Mouse (Mus musculus): ENCODE results near the gene Gm37240.

GRCm38 (mm10) chr3:84581696-84582022, 1305.7 kb downstream of the Gm37240 start:
- no peak for TF ChIP-seq CTCF (IDR thresholded peaks at IDR 0.05; ENCODE audit: low read depth)
- no peak for TF ChIP-seq EP300 (optimal IDR thresholded peaks at IDR 0.05)
